Mouse (Mus musculus): ENCODE measurements around the gene Zfp618. TPM values are rescaled to one million over a fixed set of nuclear protein-coding genes. Genes with fewer than 3 reads are reported as not detected.

The Zfp618 gene
- total RNA-seq, 2 experiments from 2014 or later = 8.0 to 9.3 TPM

DNA sequence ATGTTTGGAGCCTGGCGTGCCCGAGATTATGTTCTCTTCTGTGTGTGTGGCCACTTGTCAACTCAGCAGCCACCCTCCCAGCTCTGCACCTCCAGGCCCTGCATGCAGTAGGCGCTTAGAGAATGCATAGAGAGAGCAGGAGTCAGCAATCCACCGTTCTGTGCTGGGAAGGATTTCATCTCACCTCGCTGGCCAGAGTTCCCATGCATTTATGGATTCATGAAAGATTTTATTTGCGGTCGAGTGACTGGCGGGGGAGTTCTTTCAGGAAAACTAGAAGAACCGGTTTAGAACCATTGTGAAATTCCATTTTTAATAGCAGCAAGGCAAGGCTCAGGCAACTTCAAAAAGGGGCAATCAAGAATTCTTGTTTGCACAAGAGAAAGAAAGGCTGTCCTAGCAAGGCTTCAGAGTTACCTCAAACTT lies 67.2 kb downstream of the Zfp618 start:
- DNase-seq = no peak

DNA sequence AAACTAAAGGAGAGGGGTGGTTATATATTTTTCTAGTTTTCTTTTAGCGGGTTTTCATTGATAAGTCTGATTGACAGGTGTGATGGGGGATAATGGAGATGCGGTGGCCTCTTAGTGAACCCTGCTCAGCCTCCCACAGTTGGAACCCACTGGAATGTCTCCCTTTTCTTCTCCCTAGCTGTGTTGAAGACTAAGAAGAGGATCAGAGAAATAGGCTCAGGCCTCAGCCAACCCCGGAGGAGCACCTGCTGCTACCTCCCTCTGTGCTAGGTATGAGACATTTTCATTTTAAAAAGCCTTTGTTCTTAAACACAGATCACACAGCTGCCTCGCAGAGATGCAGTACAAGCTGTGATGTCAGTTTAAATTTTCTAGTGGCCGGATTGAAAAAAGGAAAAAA lies 68.4 kb downstream of the Zfp618 start:
- no peak for DNase-seq

DNA sequence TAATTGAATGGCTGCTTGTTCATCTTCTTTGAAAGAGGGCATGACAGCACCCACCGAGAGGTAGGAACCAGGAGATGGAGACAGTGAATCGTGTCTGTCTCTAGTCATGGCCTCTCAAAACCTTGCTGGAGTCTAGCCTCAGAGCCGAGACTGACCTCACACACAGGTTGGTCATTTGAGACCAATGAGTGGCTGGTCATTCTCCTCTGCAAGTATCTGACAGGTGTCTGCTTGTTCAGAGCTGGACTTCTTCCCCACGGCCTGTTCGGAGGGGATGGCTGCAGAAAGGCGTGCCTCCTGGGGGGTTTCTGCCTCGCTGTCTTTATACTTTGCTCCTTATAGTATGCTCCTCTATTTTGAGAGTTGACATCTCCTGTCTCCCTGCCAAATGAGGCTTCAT lies 70.6 kb downstream of the Zfp618 start:
- DNase-seq = no peak

DNA sequence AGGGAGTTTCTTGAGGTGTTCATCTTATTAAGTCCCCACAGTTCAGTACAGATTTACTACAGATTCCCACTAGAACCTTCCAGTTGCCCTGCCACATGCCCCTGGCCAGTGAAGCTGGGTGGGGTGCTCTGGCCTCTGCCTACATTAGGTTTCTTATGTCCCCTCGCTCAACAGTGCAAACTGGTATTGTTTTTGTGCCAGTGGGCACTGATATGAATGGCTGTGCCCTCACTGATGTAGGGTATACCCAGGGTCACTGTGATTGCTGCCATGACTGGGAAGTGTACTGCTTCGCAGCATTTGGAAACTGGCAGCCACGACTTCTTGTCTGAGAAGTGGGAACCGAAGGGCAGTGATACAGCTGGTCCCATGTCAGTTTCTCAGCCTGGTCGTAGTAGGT lies 71.4 kb downstream of the Zfp618 start:
- DNase-seq = no peak

DNA sequence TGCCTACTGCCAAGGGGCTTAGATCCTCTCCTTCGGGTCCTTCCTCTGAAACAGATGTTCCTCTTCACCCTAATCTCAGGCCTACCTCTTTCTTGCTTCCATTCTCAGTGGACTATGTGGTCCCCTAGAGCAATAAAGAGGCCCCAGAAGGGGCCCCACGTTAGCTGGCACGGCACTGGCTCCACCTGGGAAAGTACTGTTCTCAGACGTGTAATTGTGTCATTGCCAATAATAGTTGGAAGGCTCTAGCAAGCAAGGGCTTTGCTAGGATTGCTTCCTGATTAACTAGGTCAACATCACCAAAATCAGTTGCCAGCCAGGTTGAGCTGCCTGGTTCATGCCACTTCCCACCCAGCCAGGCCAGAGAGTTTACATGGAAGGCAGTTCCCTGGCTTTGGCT lies 72.2 kb downstream of the Zfp618 start:
- no peak for DNase-seq

DNA sequence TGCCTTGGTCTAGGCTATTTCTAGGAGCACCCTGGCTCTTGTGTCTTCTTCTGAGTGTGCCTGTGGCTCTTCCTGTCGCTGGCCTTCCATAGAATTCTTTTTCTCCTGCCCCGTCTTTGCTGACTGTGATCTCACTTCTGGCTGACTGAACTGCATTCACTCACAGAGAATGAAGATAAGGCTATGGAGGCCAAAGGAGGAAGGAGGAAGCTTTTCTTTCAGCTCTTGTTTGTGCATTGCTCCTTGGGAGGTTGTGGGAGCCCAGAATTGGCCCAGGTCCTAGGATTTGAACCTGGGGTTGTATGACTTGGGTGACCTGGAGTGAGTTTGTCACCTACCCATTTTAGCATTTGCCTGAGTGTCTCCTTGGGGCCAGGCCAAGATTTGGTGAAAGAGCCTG lies 72.9 kb downstream of the Zfp618 start:
- no peak for DNase-seq

DNA sequence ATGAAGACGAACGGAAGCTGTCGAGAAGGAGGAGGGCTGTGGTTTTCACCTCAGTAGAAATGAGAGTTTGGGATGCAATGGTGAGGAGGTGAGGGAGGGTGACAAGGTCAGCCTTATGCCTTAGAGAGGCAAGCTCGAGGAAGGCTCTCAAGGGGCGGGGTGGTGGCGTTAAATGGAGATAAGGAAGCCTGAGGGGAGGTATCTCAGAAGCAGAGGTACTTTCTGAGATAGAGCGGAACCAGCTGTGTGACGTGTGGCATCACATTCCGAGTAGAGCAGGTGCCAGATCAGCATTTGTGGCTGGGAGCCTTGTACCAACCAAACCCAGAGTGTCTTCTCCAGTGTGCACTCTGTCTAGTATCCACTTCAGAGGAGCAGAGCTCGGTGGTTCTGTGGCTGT lies 73.6 kb downstream of the Zfp618 start:
- DNase-seq = no peak

DNA sequence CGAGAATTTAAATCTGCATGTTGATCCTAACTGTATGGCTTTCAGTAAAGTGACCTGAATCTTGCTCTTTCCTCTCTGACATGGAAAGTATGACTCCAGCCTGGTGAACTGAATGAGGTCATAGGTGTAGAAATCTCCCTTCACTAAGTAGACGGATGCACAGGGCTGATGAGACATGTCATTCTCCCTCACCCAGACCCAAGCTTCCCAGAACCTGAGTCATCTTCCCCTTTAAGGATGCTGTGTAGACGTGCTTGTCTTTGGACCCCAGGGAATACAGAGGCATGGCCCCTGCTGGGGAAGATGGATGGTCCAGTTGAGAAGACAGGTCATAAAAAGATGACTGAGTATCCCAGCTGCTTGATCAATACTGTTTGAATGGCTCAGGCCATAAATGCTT lies 83.2 kb downstream of the Zfp618 start:
- DNase-seq = peak; percentile 3

DNA sequence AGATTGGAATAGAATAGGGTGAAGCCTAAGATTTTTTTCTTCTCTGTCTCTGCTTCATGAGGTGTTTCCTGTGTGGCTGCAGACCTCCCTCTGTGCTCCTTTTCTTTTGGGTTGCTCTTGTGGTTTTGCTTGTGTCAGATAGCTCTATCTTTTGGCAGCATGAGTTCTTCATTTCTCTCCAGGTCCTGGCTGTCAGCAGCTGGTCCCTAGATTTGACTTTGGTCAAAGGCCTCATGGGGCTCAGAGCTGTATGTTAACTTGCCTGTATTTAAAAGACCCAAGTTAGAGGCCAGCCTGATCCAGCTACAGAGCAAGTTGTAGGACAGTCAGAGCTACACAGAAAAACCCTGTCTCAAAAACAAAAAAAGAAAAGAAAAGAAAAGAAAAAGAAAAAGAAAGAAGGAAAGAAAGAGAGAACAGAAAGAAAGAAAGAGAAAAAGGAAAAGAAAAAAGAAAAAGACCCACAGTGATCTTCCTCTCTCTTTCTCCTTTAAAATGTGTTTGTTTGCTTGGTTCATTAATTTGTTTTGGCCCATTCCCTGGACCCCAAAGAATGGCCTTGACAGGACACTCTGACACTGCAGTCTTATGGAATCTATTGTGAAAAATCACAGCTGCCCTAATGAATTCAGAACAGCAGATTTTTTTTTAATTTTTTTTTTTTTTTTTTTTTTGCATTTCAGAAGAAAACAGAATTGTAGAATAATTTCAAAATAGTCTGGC lies 84.4 kb downstream of the Zfp618 start:
- peak; percentile 7 for DNase-seq

DNA sequence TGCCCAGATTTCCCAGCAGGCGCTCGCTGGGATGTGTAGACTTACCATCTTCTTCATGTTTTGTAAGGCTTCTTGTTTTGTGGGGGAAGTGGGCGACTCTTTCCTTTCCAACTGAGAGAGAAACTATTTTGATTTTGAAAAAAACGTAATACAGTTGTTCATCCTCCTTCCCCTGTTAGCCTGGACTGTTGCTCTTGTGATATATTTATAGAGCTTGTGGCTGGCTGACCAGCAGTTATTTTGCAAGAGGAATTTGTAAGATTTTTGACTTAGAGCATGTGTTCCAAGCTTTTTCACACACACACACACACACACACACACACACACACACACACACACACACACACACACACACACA lies 84.9 kb downstream of the Zfp618 start:
- peak; percentile 3 for DNase-seq

DNA sequence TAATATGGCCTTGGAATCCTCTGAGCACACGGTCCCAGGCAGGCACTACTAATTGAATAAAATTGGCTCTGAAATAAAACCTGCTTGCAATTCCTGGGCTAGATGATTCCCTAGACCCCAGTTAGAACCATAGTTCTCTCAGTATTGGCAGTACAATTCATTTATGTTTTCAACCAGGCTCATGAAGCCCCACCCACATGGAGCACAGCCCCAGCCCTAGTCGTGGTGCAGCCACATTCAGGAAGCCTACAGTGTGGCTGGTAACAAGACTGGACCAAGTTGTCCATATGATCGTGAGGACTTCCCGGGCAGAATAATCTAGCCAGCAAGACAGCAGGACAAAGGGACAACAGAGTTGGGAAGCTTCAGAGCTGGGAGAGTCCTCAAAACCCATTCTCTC lies 85.6 kb downstream of the Zfp618 start:
- no peak for DNase-seq

DNA sequence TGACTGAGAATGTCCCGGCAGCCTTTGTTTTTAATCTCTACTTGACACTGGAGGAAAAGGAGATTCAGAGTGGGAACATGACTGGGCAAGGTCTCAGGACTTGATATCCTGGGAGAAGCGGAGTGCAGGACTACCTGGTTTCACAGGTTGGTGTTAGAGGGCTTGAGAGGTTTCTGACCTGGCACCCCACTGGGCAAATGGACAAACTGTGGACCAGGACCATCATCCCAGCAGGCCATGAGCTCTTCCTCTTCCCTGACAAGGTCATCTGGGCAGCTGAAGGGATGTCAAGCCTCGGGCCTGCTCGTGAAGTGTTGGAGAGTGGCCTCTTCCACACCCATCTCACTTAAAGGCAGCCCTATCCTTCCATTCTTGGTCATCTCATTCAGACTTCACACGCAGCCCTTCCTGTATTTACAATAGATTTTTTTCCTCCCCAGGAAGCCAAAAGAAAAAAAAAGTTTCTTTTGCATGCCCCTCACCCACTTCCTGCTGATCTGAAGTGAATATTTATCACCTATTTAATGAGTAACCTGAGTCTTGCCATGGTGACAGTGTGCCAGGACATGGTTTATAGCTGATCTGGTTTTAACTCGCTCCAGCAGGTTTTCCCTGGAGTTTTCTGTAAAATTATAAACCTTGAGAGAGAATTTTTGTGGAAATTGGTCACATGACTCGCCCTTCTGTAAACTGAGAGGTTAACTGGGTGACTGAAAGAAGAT lies 86.7 kb downstream of the Zfp618 start:
- peak; percentile 2 for DNase-seq

DNA sequence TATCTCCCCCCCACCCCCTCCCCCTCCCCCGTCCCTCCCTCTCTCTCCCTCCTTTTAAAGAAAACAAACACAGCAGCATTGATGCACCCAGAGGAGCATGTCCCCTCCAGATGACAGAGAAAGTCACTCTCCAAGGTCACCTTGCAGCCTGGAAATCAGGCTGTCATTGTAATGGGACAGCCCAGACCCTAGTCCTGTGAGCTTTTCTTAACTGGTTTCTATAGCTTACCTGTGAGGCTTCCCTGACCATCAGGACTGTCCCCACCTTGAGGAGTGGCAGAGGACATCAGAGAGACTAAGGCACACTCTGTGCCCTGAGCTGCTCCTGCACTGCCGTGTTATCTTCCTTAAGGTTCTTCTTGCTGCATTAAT lies 87.3 kb downstream of the Zfp618 start:
- DNase-seq = peak; percentile 1

DNA sequence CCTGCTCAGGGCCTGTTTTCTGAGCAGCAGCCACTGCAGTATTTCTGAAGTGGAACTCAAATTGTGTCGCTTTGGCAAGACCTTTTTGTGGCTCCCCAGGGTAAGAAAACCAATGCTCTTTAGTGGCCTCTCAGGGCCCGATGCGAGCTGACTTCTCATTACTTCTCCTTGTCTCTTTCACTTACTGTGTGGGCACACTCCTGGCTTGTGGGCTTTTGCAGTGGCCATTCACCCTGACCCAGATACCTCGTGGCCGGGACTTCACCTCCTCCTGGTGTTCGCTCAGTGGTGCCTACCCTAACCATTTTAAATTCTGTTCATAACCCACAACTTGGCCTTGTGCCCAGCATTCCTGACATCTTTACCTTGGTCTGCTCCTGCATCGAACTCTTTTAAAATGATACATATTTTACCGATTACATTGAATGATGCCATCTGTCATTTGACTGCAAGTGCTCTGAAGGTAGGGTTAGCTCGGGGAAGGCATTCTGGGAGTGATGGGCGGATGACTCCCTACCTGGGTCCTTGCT lies 89.9 kb downstream of the Zfp618 start:
- peak; percentile 4 for DNase-seq

DNA sequence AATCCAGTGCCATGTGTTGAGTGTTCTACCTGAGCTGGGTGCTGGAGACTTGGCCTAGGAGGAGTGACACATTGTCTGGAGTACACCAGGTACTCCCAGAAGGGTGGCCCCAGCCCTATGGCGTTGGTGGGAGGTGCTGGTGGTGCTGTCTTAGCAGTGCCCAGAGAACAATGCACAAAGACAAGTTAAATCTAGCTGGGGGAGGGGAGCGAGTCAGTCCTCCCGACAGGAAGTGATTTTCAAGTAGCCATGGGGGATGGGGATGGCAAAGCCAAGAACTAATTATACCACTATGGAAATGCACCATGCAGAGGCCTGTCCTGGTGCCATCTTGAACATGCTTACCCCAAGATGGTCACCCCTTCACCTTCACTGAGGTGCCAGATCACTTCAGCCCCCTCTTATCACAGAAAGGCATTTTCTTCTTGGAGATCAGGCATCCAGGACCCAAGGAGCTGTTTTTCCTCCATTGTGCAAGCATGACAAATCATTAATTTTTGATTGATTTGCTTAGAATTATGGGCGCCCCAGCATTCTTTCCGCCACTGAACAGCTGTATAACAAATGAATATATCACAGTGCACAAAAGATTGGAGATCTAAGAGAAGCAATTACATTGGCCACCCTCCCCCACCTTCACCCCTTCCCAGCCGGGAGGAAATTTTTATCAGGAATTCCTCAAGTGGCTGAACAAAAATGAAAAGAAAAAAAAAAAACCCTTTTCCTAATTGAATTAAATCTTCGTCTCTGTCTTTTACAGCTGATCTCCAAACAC lies 91.5 kb downstream of the Zfp618 start:
- DNase-seq = peak; percentile 8

DNA sequence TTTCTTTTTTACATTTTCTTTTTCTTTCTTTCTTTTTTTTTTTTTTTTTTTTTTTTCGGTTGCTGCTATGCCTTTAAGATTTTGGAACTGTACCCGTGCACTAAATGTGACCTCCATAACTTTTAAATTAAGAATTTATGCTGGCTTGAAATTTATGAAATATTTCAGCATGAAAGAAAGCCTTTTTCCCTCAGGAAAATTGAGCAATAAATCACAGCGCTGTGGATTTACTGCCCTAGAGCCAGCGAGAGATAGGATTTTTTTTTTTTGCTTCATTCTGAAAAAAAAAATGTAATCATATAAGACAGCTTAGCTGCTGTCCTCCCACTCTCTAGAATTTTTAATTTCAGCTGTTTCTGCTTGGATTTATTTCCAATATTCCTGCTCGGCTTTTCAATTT lies 92.2 kb downstream of the Zfp618 start:
- no peak for DNase-seq

DNA sequence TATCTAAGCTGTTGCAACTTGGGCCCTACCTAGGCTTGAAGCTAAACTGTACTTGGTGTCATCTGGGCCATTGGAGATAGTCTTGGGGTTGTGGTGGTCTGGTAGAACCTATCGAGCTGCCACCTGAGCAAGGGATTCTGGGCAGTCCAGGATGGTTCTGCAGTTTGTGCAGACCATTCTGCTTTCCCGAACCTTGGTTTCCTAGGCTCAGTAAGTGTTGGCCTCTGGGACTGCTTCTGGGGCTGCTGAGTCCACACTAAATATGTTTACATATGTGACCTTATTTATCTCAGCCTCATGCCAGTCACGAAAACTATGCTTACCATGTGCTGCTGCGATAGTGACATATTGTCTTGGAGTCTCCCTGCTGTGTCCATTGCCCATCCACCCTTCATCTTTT lies 93.3 kb downstream of the Zfp618 start:
- DNase-seq = no peak

DNA sequence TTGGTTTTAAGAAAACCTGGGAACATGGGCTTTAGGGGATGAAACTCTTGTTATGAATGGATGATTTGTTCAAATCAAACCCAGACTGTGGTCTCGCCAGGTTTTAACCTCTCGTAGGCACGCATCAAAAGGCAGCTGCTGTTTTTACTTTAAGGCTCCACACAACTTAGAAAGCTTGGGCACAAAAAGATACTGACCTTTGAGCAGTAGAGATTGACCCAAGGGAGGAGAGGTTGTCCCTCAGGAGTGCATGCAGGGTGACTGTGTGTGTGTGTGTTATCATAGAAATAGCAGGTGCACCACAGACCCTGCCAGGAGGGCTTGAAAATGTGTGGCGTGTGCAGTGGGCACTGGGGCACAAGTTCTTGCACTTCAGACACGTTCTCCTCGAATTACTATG lies 95.0 kb downstream of the Zfp618 start:
- peak; percentile 2 for DNase-seq

DNA sequence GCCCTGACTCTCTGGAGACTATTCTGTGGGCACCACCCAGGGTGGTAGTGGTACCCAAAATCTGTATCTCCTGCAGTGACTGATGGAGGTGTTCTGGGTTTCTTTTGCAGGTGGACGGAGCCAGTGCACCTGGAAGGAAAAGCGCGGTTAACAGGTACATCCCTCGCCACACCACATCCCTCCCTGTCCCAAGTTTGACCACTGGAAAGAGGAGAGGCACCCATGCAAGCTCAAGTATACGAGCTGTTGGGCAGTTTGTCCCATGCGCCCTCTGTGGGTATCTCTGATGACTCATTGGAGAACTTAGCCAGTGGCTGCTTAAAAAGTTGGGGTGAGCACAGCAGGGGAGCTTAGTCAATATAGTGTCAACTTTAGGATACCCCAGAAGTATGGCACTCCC lies 96.0 kb downstream of the Zfp618 start:
- peak; percentile 2 for DNase-seq

DNA sequence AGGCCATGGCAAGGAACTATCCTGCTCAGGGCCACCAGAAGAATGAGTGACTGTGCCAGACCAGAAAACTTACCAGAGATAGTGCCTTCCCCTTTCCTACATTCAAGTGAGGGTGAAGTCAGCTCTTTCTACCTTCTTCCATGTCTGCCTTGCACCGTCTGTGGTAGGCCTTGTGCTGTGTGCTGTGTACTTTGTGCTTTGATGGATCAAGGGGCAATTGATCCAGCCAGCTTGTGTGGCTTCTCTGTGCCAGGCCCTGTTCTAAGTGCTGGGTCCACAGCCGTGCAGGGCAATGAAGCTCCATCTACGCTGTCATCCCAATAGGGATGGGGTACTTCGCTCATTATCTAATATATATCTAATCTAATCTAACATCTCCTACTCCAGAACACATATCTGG lies 98.0 kb downstream of the Zfp618 start:
- DNase-seq = no peak

DNA sequence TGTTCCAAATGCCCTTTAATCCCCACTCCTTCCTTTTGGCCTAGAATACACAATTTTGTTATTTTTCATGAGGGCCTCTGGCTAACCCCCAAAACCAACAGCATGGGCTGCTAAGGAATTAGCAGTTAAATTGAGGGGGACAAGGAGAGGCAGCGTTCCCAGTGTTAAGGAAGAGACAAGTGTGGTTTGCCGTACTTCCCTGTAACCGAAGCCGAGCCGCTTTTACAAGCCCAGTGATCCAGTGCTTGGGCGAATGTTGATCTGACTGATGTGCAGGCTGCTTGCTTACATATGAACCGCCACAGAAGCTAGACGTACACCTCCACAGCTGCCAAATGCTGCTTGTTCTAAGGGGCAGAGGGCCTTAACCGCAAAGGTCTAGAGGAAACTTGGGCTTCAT lies 99.5 kb downstream of the Zfp618 start:
- peak; percentile 10 for DNase-seq

DNA sequence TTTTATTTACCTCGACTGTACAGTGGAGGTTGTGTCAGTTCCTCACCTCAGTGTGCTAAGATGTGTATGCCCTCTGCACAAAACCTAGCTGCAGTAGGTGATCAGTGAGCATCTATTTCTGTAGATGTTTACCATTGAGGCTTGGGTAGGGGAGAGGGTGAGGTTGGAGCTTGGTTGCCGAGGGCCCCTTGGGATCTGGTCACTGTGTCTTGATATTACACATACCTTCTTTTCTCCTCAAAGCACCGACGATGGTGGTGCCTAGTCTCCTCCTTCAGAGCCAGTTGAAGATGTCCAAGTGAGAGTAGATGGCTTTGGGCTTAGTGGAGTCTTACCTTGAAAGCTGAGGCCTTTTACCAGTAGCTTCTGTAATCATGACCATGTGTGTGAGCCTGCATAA lies 101.4 kb downstream of the Zfp618 start:
- DNase-seq = peak; percentile 4

DNA sequence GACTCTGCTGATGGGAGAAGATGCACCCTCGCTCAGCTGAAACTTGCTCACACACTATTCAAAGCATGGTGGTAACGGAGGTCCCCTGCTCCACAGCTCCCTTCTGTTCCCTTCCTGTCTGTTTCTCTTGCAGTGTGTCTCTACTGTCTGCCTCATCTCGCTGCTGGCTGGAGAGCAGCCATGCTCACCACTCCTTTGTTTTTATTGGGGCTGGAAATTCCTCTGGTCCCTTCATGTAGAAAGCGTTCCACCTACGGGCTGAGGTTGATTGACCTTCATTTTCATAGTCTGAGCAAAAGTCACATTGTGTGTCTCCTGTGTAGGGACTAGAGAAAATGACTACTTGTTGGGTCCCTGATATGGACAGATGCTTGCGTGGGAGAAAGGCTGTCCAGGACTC lies 102.4 kb downstream of the Zfp618 start:
- DNase-seq = no peak
